Mouse (Mus musculus): Measurements from ENCODE around the gene Eaf1.
"Not testable (repeated sequence)": the region's sequence is repeated elsewhere in the genome, so short reads cannot be mapped to it uniquely, and the experiment has no call there.

Gene Eaf1

DNA sequence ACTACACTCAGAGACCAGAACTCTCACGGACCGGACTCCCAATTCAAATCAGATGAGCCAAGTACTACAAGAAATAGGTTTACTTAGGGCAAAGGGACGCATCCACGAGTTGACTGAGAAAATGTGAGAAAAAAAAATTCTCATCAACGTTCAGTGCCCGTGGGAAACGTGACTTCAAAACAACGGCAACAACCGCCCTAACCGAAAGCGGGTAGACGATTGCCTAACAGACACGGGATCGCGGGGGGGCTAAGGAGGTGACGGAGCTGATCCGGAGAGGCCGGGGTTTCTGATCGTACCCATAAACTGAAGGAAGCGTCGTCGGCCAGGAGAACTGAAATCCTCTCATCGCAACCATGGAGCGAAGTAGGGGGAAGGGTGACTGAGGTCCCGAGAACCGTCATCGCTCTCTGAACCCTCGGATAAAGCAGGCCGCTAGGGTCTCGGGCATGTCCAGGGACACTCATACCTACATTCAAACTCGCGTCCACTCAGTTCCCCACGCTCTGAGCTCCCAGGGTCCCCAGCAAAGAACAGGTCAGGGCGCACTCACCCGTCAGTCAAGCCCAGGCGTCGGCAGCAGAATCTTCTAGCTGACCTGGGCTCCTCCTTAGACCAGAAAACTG lies at the start of gene Eaf1:
Eaf1 (plus strand) TSS at position 51 of the 626 bp plus-strand sequence.
- DNase-seq, result peak in 1 of 2 experiments; percentile 61

DNA sequence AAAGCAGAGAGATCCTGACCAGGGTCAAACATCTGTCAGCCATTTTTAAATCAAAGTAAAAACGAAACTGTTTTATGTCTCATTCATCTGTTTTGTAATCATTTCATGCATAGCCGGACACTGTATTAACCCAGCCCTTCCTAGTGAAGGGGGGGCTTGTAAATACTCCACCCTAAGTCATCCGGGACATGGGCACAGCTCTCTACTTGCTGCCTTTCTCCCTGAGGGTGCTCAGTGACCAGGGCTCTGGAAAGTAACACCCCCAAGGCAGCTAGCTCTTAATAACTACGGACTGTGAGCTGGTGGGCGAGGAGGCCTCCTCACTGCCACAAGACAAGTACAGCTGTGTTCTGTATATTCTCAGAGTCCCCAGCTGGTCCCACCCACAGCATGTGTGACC lies 45.2 kb upstream of the Eaf1 start:
- no peak for DNase-seq

DNA sequence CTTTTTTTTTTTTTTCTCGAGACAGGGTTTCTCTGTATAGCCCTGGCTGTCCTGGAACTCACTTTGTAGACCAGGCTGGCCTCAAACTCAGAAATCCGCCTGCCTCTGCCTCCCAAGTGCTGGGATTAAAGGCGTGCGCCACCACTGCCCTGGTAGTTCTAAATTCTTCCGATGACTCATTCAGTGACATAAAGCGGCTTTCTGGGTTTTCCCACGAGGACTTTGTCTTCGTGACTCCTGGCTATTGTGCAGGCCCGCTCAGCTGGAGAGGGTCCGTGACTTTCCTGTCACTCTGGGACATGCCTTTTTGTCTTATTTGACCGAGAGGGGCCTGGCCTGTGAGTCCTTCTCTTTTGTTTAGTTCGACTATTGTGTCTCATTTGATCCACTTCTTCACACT lies 40.3 kb upstream of the Eaf1 start:
- not testable (repeated sequence) for DNase-seq

DNA sequence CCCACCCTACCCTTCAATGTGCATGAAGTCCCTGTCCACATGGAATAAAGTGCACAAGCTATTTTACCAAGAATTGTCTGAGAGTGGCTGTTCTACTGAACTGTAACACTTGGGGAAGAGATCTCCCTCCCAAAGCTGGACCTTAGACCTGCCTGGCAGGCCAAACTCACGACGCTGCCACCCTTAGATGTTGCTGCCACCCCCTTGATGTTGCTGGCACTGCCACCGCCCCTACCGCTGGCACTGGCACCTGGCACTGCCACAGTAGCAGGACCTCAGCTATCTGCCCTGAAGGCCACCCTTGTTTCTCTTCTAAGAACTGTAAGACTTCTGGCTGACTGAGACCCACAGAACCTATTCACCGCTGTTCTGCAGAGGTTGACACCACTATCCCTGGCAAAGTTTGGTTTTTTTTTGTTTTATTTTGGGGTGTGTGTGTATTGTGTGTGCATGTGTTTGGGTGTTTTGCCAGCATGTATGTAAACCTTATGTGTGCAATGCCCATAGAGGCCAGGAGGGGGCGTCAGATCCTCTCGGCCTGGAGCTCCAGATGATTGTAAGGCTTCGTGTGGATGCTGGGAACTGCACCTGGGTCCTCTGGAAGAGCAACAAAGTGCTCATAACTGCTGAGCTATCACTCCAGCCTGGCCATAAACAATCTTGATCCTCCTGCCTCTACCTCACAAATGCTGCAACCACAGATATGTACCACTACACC lies 39.2 kb upstream of the Eaf1 start:
- no peak for DNase-seq

DNA sequence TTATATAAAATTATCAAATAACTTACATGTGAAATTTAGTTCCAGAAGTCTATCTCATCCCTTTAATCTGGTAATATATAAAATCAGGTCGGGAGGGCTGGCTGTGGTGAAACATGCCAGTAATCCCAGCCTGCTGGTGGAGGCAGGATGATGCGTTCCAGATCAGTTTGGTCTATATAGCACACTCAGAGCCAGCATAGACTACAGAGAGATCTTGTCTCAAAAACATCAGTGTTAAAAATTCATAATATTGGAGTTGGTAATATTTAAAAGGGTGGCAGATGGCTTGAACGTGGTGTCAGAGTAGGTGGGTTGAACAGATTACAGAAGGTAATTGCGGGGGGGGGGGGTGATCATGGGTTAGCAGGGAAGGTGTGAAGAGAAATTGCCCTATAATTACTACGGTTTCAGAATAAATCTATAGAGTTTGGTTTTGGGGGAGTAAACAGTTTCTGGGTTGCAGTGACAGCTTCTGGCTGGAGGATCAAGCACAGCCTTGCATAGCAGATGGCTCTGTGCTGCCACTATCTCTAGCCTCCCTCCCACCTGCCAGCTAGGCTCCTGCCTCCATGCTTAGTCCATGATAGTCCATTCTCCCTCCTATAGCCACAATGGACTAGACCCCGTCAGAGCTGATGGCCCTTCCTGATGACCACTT lies 38.0 kb upstream of the Eaf1 start:
- DNase-seq, result no peak

DNA sequence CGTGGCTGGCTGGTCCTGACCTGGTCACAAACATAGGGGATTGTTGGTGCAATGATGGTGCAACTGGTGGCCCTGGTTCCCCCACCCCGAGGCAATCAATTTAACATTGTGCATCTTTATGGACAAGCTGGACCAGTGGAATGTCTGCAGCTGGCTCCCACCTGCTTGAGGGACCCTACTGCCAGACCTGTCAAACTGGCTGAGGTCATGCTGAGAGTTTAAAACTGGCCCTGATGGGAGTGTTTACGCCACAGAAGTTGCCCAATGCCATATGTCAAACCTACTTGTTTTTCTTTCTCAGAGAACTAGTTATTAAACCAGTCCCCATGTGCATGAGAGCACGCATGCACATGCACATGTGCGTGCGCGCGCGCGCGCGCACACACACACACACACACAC lies 36.2 kb upstream of the Eaf1 start:
- no peak for DNase-seq

DNA sequence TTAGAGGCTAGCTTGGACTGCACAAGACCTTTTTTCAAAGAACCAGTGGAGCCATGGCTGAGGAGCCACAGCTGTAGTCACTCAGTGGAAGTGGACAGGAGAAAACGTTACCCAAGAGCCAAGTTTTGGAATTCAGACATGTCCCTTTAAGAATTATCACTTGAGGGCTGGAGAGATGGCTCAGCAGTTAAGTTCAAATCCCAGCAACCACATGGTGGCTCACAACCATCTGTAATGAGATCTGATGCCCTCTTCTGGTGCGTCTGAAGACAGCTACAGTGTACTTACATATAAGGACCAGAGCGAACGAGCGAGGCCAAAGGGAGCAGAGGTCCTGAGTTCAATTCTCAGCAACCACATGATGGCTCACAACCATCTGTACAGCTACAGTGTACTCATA lies 32.0 kb upstream of the Eaf1 start:
- not testable (repeated sequence) for DNase-seq

DNA sequence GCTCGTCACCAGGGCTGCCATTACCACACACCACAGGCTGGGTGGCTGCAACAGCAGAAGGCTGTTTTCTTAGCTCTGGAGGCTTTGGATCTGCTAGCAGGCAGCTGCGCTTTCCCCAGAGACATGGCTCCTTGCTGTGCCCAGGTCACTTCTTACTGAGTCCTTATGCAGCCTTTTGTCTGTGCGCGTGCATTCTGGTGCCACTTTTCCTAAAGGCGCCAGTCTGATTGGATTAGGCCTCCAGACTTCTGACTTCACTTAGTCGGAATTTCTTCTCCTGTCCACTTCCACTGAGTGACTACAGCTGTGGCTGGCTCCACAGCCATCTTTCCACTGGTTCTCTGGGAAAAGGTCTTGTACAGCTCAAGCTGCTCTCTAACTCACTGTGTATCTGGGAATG lies 31.3 kb upstream of the Eaf1 start:
- no peak for DNase-seq

DNA sequence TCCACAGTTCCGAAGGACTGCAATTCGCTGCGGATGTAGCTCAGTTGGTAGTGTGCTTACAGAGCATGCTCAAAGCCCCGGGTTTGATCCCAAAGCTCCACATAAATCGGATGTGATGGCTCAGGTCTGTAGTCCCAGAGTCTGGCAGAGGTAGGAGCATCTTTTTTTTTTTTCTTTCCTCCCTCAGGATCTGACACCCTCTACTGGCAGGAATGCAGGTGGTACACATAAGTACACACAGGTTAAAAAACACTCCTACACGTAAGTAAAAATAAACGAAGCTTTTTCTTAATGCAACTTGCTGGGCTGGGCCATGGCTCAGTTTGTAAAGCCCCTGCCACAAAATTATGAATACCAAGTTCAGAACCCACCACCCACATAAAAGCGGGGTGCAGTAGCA lies 30.0 kb upstream of the Eaf1 start:
- DNase-seq, result no peak

DNA sequence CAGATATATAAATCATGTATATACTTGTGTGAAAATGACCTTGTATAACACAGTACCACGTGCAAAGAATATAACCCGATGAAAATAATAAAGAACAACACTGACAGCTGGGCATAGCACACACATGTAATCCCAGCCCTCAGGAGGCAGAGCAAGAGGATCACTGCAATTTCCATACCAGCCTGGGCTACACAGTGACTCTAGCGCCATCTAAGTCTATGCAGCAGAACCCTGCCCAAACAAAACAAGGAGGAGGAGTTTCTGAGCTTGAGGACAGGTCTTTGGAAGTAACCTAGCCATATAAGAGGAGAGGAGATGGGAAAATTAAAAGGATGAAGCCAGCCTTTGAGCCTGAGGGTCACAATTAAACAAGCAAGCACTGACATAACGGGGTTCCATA lies 24.5 kb upstream of the Eaf1 start:
- DNase-seq, result no peak

DNA sequence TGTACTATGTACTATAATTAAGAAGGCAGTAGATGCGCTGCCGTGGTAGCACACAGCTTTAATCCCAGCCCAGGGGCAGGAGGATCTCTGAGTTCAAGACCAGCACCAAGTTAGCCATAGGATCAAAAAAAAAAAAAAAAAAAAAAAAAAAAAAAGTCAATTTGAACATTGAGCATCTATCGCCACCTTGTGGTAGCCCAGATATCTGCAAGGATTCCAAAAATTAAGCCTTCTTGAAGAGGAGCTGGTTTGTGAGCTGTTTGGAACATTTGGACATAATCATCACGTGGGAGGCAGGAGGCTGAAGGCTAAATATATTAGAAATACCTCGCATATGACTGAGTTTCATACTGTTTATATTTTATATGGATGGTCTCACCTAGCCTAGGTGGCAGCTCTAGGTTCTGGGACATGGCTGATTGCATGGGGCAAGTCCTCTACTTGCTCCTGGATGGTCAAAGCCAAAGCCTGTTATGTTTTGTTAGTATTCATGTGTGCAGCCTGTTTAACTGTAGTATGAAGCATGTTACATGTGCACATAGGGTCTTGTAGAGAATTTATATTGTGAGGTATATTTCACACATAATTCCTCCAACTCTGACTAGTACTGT lies 21.6 kb upstream of the Eaf1 start:
- peak in 1 of 2 experiments; percentile 48 for DNase-seq

DNA sequence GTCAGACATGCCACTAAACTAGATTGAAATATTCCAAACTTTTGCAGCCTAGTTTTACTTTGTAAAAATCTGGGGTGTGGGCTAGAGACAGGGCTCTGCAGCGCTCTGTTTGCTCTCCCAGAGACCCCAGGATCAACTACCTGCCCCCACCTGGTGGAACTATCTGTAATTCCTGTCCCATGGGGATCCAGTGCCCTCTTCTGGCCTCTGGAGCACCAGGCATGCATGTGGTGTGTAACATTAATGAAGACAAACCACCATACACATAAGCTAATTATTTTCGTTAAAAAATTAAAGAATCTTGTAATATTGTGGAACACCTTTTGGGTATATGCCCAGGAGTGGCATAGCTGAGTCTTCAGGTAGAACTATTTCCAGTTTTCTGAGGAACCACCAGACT lies 20.9 kb upstream of the Eaf1 start:
- no peak for DNase-seq

DNA sequence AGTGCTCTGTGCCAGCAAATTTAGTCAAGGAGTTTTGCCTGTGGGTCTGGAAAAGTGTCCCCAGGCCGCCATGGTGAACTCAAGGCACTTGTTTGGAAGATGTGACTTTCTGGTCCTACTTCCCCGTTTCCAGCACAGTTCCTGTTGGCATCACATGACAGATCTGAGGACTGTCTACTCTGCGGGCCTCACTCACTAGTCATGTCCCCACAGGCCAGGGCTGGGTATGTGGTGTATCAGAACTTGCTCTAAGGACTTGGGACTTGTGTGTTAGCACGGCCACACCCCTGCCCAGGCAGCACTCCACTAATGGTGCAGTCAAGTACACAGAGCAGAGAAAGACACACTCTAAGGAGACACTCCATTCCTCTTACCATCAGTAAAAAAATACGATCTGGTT lies 11.8 kb upstream of the Eaf1 start:
- DNase-seq, result no peak

DNA sequence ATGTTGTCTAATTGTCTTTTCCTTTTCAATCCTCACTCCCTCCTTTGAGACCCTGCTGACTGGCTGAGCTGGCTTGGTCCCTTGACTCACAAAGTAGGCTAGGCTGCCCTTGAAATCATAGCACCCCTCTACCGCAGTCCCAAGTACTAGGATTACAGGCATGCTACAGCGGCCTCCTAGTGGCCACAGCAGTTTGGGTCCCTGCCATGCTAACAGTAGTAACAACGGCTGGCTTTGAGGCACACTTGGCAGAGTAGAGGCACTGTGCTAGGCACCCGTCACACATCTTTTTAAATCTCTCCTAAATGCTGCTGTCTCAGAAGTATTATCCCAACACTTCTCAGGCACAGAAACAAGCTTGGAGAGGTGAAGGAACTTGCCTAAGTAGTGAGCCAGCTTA lies 7.7 kb upstream of the Eaf1 start:
- DNase-seq, result no peak

DNA sequence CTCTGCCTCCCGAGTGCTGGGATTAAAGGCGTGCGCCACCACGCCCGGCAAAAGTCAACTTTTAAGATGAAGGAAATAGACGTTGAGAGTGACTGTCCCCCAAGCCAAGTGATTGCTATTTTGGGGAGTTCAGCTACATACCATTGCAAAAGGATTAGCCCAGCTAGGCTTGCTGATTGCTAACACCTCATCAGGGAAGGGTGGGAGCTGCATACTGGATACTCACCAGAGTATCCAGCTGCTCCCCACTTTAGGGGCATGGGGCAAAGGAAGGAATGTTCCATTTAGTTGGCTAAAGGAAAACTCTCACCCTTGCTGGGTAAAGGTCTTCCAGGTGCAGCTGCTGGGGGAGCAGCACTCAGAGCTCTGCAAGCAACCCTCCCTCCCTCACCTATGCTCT lies 6.1 kb upstream of the Eaf1 start:
- no peak for DNase-seq

DNA sequence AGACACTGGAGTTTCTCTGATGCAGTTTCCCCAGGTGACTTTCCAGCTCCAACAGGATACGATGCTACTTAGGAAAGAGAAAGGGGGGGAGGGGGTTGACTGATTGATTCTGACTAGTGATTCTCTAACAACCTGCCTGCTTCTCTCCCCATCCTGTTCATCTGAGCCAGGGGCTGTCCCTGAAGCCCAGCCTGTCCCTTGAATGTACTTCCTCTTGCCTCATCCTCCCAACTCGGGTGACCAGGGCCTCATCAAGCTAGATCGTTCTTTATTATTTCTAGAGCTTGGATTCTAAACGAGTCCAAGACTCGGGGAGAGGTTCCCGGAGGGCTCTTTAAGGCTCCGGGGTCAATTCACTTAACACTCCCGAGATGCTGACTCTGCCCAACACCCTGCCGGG lies 298 bp upstream of the Eaf1 start:
- DNase-seq, result no peak

DNA sequence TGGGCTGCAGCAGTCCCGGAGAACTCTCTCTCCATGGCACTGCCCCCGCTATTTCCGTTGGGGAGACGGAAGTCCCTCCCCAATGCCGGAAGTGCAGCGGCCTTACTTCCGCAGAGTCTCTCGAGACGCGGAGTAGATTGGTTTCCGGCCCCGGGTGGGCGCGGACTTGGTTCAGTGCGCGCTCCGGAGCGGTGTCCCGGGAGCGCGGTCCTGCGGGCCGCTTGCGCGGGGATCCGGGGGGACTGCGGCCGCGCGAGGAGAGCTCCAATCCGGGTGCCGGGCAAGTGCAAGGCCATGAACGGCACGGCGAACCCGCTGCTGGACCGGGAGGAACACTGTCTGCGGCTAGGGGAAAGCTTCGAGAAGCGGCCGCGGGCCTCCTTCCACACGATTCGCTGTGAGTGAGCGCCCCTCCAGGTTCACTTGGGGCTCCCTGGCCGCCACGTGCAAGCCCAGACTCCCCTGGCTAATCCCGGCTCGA lies 816 bp downstream of the Eaf1 start, which contains the start of gene Mettl6:
Mettl6 (minus strand) TSS at position 66 of the 481 bp plus-strand sequence.
- DNase-seq, result peak; percentile 90 to 93

DNA sequence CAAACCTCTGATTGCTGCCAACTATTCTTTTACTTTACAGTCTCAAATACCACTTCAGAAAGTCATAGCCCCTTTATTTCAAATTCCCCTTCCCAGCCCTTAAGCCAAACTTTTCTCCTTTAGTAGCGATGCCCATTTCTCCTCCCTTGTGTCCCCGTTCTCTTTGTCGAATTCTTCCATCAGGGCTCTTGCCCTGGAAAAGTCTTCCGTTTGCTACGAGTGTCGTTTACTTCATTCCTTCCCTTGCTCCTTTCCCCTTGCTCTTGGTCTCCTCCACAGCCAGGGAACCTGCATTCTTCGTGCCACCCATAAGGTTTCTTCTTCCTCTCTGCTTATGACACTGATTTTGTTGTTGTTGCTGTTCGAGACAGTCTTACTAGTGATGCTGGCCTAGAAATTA lies 1.3 kb downstream of the Eaf1 start:
- no peak for DNase-seq

DNA sequence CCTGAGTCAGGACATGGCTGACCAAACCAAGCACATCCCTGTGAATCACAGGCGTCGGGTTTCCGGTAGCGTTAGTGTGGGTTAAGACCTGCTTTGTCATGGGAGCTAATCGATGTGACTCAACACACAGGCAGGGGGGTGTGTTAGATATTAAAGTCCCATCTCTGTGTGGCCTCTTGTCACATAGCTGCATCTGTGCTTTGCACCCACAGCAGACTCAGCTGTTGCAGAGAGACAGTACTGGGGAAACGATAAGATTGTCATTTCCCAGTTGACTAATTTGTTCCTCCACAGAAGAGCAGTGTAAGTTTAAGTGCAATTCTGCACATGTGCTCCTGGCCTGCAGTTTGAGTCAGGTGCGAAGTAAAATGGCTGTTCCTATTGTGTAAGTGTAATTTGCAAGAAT lies 2.0 kb downstream of the Eaf1 start:
- DNase-seq, result no peak

DNA sequence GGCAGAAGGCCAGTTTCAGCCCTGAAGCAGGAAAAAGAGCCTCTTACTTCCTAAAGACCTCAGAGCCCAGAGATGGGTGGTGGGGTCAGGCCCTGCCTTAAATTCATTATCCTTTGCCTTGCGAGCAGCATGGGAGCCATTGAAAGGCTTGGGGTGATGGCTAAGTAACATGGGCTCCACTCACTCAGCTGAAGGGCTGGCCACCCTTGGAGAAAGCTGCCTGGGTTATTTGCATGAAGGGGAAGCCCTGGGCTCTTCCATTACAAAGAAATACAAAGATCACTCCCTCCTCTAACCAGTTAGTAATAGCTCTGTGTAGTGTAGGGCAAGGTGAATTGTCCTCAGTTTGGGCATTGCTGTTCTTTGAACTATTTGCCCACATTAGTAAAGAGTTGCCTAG lies 5.3 kb downstream of the Eaf1 start:
- no peak for DNase-seq

DNA sequence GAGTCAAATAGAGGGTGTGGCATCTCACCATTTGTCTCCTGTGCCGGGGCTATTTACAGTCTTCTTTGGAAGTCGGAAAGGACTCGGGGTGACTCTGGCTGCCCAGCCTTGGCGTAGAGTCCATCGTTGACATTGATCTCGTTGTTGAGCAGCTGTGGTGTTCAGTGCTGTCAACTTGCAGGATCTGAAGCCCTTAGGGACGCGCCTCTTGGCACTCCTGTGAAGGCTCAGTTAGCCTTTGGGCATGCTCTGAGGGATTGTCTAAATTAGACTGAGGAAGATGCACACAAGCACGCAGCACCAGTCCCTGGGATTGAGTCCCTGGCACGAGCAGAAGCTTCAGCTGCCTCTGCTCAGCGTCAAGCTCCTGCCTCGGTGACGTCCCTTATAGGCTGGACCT lies 9.2 kb downstream of the Eaf1 start:
- DNase-seq, result no peak

DNA sequence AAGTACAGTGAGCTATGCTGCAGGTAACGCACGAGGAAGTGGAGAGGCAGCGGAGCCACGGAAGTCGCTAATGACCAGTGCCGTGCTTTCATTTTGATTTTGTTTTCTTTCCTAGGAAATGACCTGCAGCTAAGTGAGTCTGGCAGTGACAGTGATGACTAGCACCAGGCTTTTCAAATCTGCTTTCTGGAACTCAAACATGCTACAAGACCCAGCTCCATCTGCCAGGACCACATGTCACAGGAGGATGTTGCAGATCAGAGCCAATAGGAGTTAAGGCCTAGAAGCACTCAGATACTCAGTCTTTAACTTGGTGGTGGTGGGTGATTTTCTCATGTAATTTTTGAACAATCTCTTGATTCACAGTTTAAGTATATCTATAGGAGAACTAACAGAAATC lies 12.3 kb downstream of the Eaf1 start:
- DNase-seq, result no peak

DNA sequence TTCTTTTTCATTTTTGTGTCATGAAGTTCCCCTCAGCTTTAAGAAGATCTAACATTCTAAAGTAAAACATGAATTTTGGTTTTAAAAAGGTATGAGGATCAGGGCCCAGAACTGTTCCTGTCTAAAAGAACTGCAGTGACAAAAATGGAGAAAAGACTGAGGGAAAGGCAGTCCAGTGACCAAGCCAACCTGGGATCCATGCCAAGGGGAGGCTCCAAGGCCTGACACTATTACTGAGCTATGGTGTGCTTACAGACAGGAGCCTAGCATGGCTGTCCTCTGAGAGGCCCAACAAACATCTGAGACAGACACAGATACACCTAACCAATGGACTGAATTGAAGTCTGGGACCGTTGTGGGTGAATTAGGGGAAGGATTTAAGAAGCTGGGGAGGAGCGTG lies 15.7 kb downstream of the Eaf1 start:
- DNase-seq, result no peak

DNA sequence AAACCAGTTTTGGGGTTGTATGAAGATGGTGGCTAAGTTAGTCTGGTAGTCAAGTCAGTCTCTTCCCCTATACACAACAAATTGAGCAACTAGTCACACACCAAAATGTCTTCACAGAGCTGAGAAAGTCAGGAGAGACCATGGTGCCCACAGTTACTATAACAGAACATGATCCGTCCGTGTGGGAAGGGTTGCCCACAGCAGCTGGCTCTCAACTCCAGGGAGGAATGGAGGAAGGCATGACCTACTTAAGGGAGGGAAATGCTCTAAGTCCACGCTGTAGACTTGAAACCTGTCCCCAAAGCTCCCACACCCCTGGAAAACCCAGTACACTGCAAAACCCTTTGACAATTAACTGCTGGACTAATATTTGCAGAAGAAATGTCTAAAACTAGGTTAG lies 16.1 kb downstream of the Eaf1 start:
- DNase-seq, result no peak
